13 mouse cellular contexts compared by ENCODE assay signal in the genomic region with DNA sequence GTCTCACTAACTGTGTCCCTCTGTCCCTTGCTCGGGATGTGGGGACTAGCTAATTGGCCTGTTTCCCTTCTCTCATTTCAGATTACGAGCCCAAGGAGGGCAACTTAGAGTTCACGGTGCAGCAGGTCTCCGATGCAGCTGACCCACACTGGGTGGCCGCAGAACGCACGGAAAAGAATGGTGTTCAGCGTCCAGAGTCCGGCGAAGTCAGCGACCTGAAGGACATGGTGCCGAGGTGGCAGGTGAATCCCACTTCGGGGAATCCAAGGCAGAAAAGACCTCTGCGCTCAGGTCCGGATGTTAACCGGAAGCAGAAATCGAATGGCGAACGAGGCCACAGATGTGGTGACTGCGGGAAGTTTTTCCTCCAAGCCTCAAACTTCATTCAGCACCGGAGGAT.
"Had no signal": no experiment of that assay in that cellular context is flagged by ENCODE, and none has a peak within 500 bp of the region (broad histone marks: within the 10 kb centered on the region; RNA-seq: fewer than 3 reads in every experiment).

No protein-coding gene starts in this region.

- H3K4me1 ChIP-seq: limb, embryonic 10.5 days; liver, embryonic 15.5 days; lung, embryonic 15.5 days; megakaryocyte, embryonic 14.5 days; midbrain, embryonic 15.5 days; neural tube, embryonic 12.5 days had no signal

- H3K4me3 ChIP-seq: left cerebral cortex, adult 2 months; limb, embryonic 10.5 days; liver, embryonic 15.5 days; lung, embryonic 15.5 days; megakaryocyte, embryonic 14.5 days; midbrain, embryonic 15.5 days; neural tube, embryonic 12.5 days had no signal

- H3K9me3 ChIP-seq: limb, embryonic 10.5 days; liver, embryonic 15.5 days; lung, embryonic 15.5 days; megakaryocyte, embryonic 14.5 days; midbrain, embryonic 15.5 days; neural tube, embryonic 12.5 days had no signal

- H3K9ac ChIP-seq: liver, embryonic 15.5 days; lung, embryonic 15.5 days; midbrain, embryonic 15.5 days; neural tube, embryonic 12.5 days had no signal

- H3K27me3 ChIP-seq: liver, embryonic 15.5 days; lung, embryonic 15.5 days; megakaryocyte, embryonic 14.5 days; midbrain, embryonic 15.5 days; neural tube, embryonic 12.5 days had no signal

- DNase-seq: kidney, postnatal 14 days; lung, postnatal 14 days; spleen, adult 18-20 months; thymus, postnatal 36 days had no signal

- ATAC-seq: midbrain, embryonic 15.5 days had no signal

- H3K4me2 ChIP-seq: liver, embryonic 15.5 days; lung, embryonic 15.5 days; midbrain, embryonic 11.5 days; midbrain, embryonic 15.5 days; neural tube, embryonic 12.5 days had no signal

- H3K27ac ChIP-seq: left cerebral cortex, adult 2 months; limb, embryonic 10.5 days; liver, embryonic 15.5 days; lung, embryonic 15.5 days; macrophage; midbrain, embryonic 15.5 days; neural tube, embryonic 12.5 days had no signal
